Mouse (Mus musculus): ENCODE data around the gene Srpr. TPM values are rescaled to one million over a fixed set of nuclear protein-coding genes. Genes with fewer than 3 reads are reported as not detected.

Srpr gene
- polyA plus RNA-seq, 1 experiment = 52.8 TPM

GRCm38 (mm10) chr9:35204421-35204820, 4.4 kb downstream of the Srpr start:
- Histone ChIP-seq H3K27ac (ENCODE audit: insufficient read depth, low read length) (no peak overlapping the region), H3K4me1 (ENCODE audit: control insufficient read depth, insufficient read depth, low read length) (peaks cover 1% of the 10 kb centered on the region; the same call in 1 of the 2 replicates), H3K4me3 (ENCODE audit: insufficient read depth, low read length) (no peak overlapping the region)
- TF ChIP-seq CTCF (IDR thresholded peaks at IDR 0.05; ENCODE audit: extremely low read depth, insufficient read depth, low read length) = no peak
- TF ChIP-seq POLR2A (IDR thresholded peaks at IDR 0.05; ENCODE audit: extremely low read depth, insufficient read depth, low read length) = no peak

GRCm38 (mm10) chr9:35210542-35211474, 10.8 kb downstream of the Srpr start, which contains the start of gene Foxred1:
Foxred1 (minus strand) TSS chr9:35211055.
- TF ChIP-seq CTCF (IDR thresholded peaks at IDR 0.05; ENCODE audit: extremely low read depth, insufficient read depth, low read length) (no peak), POLR2A (IDR thresholded peaks at IDR 0.05; ENCODE audit: extremely low read depth, insufficient read depth, low read length) (peak; percentile 96)
- Histone ChIP-seq H3K4me3 (ENCODE audit: insufficient read depth, low read length) (peak within 1 kb of the TSS; percentile 76), H3K4me1 (ENCODE audit: control insufficient read depth, insufficient read depth, low read length) (peaks cover 3% of the 10 kb centered on the region; the same call in 1 of the 2 replicates), H3K27ac (ENCODE audit: insufficient read depth, low read length) (peak within 1 kb of the TSS; percentile 37; the same call in 1 of the 2 replicates)

GRCm38 (mm10) chr9:35211573-35212511, 11.9 kb downstream of the Srpr start:
- Histone ChIP-seq H3K27ac (ENCODE audit: insufficient read depth, low read length) (peak overlapping the region; percentile 21; the same call in 1 of the 2 replicates), H3K4me1 (ENCODE audit: control insufficient read depth, insufficient read depth, low read length) (peaks cover 3% of the 10 kb centered on the region; the same call in 1 of the 2 replicates), H3K4me3 (ENCODE audit: insufficient read depth, low read length) (peak overlapping the region; percentile 76)
- TF ChIP-seq POLR2A (IDR thresholded peaks at IDR 0.05; ENCODE audit: extremely low read depth, insufficient read depth, low read length) (no peak), CTCF (IDR thresholded peaks at IDR 0.05; ENCODE audit: extremely low read depth, insufficient read depth, low read length) (no peak)

GRCm38 (mm10) chr9:35217963-35218362, 18.0 kb downstream of the Srpr start:
- no peak overlapping the region for H3K4me3 ChIP-seq (ENCODE audit: insufficient read depth, low read length)
- H3K27ac ChIP-seq (ENCODE audit: insufficient read depth, low read length) = no peak overlapping the region
- H3K4me1 ChIP-seq (ENCODE audit: control insufficient read depth, insufficient read depth, low read length) = no peaks in the 10 kb centered on the region
- no peak for TF ChIP-seq CTCF (IDR thresholded peaks at IDR 0.05; ENCODE audit: extremely low read depth, insufficient read depth, low read length)
- no peak for TF ChIP-seq POLR2A (IDR thresholded peaks at IDR 0.05; ENCODE audit: extremely low read depth, insufficient read depth, low read length)

- no peak overlapping the region for H3K27ac ChIP-seq (ENCODE audit: insufficient read depth, low read length)
These were observed 23.5 kb downstream of the Srpr start for GRCm38 (mm10) chr9:35223466-35223865.

GRCm38 (mm10) chr9:35228671-35229070, 28.7 kb downstream of the Srpr start:
- H3K27ac ChIP-seq (ENCODE audit: insufficient read depth, low read length) = no peak overlapping the region
- TF ChIP-seq POLR2A (IDR thresholded peaks at IDR 0.05; ENCODE audit: extremely low read depth, insufficient read depth, low read length) (no peak), CTCF (IDR thresholded peaks at IDR 0.05; ENCODE audit: extremely low read depth, insufficient read depth, low read length) (no peak)
- H3K4me3 ChIP-seq (ENCODE audit: insufficient read depth, low read length) = no peak overlapping the region
- no peaks in the 10 kb centered on the region for H3K4me1 ChIP-seq (ENCODE audit: control insufficient read depth, insufficient read depth, low read length)

More at GRCm38 (mm10) chr9:35223466-35223865, 23.5 kb downstream of the Srpr start:
- no peaks in the 10 kb centered on the region for H3K4me1 ChIP-seq (ENCODE audit: control insufficient read depth, insufficient read depth, low read length)
- no peak overlapping the region for H3K4me3 ChIP-seq (ENCODE audit: insufficient read depth, low read length)
- TF ChIP-seq CTCF (IDR thresholded peaks at IDR 0.05; ENCODE audit: extremely low read depth, insufficient read depth, low read length) (no peak), POLR2A (IDR thresholded peaks at IDR 0.05; ENCODE audit: extremely low read depth, insufficient read depth, low read length) (no peak)

- H3K4me1 ChIP-seq (ENCODE audit: control insufficient read depth, insufficient read depth, low read length) = no peaks in the 10 kb centered on the region
- H3K4me3 ChIP-seq (ENCODE audit: insufficient read depth, low read length) = no peak overlapping the region
- H3K27ac ChIP-seq (ENCODE audit: insufficient read depth, low read length) = no peak overlapping the region
- TF ChIP-seq CTCF (IDR thresholded peaks at IDR 0.05; ENCODE audit: extremely low read depth, insufficient read depth, low read length) (no peak), POLR2A (IDR thresholded peaks at IDR 0.05; ENCODE audit: extremely low read depth, insufficient read depth, low read length) (no peak)
These were observed 36.0 kb downstream of the Srpr start for GRCm38 (mm10) chr9:35235996-35236395.

GRCm38 (mm10) chr9:35238371-35238770, 38.4 kb downstream of the Srpr start:
- Histone ChIP-seq H3K4me3 (ENCODE audit: insufficient read depth, low read length) (no peak overlapping the region), H3K27ac (ENCODE audit: insufficient read depth, low read length) (no peak overlapping the region), H3K4me1 (ENCODE audit: control insufficient read depth, insufficient read depth, low read length) (no peaks in the 10 kb centered on the region)
- TF ChIP-seq POLR2A (IDR thresholded peaks at IDR 0.05; ENCODE audit: extremely low read depth, insufficient read depth, low read length) (no peak), CTCF (IDR thresholded peaks at IDR 0.05; ENCODE audit: extremely low read depth, insufficient read depth, low read length) (no peak)

Measured in cortical plate, adult 2 months (tissue).